Mouse (Mus musculus) c-Kit-positive CD71-negative TER-119-negative erythroid progenitor cells, embryonic 14.5 days (primary cell): ENCODE data around the gene Cep164.
A peak's percentile ranks its signal among the peaks of the same experiment; 100 is the strongest.

Experiments used
- DNase-seq: peaks from one replicate; pipeline ENCODE4 v3.0.0-alpha.2; 2013; ENCODE audit warnings: low read depth

The Cep164 gene

GRCm38 (mm10) chr9:45838434-45839138 is 10.1 kb upstream of the Cep164 start, which contains the start of gene Bace1:
TSS of gene Bace1 (plus strand) at chr9:45838580.
- no peak for DNase-seq

- no peak for DNase-seq
Observed at GRCm38 (mm10) chr9:45838069-45838433, 9.6 kb upstream of the Cep164 start.

DNA sequence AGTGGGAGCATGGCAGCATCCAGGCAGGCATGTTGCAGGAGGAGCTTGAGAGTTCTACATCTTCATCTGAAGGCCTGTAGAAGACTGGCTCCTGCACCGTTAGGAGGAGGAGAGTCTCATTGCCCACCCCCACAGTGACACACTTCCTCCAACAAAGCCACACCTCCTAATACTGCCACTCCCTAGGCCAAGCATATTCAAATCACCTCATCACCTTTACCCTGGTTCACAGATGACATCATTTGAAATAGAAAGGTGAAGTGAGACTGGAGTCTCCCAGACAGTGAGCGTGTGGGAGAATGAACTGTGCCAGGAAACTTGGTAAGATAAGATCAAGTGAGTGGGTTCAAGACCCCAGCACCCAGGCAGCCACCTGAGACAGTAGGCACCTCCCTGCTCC is 5.0 kb upstream of the Cep164 start:
- no peak for DNase-seq

DNA sequence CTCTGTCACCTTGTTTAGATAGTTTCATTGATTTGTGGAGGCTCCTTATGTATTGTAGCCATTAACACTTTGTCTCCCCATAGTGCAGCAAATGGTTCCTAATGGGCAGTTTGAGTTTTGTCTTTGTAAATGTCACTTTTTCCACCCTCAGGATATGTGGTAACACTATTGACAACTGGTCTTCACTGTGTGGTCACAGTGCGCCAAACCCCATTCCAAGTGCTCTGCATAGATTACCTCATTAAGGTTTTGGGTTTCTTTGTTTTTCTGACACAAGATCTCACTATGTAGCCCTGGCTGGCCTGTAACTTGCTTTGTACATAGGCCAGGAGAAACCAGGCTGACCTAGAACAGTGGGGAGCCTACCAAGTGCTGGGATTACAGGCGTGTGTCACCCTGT is 4.4 kb upstream of the Cep164 start:
- DNase-seq: no peak

DNA sequence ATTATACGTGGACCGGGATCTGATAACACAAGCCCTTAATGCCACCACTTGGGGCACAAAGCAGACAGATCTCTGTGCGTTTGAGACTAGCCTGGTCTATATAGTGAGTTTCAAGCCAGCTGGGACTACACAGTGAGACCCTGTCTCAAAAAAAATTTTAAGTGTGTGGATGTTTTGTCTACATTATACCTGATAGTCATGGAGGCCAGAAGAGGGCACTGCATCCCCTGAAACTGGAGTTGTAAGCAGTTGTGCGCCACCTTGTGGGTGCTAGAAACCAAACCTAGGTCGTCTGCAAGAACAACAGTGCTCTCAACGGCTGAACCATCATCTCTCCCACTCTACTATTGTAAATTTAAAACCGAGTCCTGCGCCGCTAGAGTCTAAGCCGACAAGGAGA is 616 bp upstream of the Cep164 start:
- peak; percentile 68 for DNase-seq

- DNase-seq: no peak
Observed at GRCm38 (mm10) chr9:45827663-45828290, 714 bp downstream of the Cep164 start.

GRCm38 (mm10) chr9:45818406-45819011 is 10.0 kb downstream of the Cep164 start:
- DNase-seq: no peak

DNA sequence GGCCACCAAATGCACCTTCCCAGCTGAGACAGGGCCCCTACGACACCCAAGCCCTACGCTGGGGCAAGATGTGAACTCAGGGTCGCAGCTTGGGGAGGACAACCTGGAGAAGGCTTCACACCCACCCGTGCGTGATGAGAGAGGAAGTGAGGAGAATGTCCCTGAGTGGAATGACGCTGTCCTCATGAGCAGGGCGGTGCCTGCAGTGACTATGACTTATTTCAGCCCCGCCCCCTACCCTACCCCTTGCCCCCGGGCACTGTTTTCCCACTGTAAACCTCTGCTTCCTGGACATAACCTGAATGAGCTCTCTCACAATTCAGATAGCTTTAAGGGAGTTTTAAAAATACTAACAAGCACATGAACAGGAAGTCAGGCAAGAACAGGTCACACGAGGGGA is 13.0 kb downstream of the Cep164 start:
- no peak for DNase-seq

DNA sequence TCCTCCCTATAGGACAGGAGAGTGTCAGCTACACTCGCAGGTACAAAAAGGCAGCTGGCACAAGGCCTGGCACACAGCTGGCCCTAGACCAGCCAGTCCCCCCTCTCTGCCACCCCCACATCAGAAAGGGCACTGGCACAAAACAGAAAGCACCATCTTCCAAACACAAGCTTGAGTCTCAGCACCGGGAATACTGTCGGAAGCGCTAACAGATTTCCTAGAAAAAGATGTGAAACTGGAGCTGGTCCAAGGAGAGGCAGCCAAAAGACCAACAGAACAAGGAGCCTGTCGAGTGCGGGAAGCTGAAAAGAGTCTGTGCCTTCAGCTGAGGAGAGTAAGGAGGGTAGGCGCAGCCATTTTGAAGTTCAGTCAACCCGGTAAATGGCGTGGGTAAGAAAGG is 13.4 kb downstream of the Cep164 start:
- DNase-seq: no peak

DNA sequence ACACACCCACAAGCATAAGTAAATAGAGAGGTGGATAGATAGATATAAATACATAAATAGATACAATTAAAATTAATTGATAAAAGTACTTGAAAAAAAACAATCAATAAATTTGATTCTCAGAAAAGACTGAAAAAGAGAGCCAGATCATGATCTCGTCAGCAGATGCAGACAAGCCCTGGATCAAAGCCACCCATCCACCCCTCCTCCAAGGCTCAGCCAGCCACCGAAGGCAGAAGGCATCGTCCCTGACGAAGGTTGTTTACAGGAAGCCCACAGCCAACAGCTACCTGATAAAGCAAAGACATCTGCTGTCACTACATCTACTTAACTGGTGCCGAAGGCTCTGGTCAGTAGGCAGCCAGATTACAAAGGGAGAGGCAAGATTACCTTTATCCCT is 16.5 kb downstream of the Cep164 start:
- no peak for DNase-seq

GRCm38 (mm10) chr9:45807761-45808160 is 20.7 kb downstream of the Cep164 start:
- no peak for DNase-seq

DNA sequence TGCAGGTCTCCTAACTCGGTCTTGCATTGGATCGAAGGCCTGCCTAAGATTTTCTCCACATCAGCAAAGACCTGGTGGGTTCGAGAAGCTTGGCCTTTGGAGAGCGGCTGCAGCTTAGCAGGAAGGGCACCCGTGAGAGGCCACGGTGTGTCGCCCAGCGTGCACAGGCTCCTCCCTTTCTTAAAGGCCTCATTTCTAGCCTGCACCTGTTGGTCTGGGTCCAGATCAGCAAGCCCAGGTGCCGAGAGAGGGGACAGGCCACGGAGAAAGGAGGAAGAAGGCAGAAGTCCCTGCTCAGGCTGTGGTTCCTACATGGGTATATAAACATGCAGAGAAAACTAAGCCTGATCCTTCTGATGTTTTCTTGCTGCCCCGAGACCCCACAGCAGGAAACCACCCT is 21.2 kb downstream of the Cep164 start:
- no peak for DNase-seq

- no peak for DNase-seq
Observed at GRCm38 (mm10) chr9:45806847-45807246, 21.6 kb downstream of the Cep164 start.

DNA sequence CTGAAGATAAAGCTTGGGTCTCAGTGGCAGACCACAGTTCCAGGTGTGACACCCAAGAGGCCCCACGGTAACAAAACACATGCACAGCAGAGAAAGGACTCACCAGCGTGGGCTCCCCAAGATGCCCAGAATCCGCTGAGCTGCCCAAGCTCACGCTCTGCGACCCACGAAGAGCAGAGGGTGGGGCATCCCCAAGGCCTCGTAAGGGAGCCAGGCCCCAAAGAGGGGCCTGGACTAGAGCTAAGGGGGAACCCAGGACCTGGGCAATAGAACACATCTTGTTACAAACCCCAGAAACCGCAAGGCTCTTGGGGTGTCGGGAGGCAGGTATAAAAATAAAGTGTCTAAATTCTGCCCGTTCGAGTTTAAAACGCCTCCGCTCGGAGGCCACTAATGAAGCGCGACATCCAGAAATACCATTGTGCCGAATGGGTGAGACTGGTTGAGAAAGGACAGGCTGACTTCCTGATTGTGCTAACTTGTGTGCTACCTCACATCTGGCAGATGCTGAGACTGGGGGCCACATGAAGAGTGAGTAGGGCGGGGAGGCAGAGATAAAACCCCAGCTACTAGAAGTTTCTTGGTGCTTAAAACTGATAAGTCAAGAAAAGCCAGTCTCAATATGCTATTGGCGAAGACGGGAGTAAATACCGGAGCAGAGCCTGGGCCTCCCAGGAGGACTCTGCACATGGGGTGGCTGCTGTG is 25.3 kb downstream of the Cep164 start:
- DNase-seq: no peak

DNA sequence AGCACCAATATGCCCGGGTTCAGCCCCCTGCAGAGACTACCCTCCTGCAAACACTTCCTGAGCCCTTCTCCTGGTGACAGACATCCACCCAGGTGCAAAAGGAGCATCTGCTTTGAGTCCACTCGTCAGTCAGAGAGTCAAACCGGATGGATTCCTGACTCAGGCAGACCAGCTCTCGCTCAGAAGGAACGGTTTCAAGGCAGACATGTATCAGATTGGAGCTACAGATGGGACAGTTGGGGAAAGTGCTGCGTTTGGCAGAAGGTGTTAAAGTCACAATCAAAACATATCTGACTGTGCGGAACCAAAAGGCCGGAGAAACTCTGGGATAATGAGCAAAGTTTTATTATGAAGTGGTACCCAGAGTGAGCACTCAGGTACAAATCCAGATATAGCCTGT is 29.1 kb downstream of the Cep164 start:
- no peak for DNase-seq

- DNase-seq: no peak
Observed at GRCm38 (mm10) chr9:45798467-45799164, 29.9 kb downstream of the Cep164 start.

DNA sequence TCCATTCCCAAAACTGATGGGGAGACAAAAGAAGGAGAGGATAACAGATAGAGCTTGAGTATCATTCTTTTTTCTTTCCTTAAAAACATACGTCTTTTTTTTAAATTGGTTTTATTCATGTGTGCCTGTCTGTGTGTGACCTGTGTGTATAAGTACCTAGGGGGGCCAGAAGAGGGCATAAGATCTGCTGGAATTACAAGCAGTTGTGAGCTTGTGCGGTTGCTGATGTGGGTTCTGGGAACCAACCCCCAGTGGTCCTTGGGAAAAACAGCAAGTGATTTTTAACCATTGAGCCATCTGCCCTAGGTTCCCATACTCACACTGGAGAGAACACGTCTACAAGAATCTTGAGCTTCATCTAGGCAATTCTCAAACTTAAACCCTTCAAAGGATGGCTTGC is 31.2 kb downstream of the Cep164 start:
- DNase-seq: no peak

GRCm38 (mm10) chr9:45795722-45796121 is 32.8 kb downstream of the Cep164 start:
- no peak for DNase-seq

- DNase-seq: no peak
Observed at GRCm38 (mm10) chr9:45793697-45794096, 34.8 kb downstream of the Cep164 start.

GRCm38 (mm10) chr9:45792235-45792634 is 36.3 kb downstream of the Cep164 start:
- no peak for DNase-seq

DNA sequence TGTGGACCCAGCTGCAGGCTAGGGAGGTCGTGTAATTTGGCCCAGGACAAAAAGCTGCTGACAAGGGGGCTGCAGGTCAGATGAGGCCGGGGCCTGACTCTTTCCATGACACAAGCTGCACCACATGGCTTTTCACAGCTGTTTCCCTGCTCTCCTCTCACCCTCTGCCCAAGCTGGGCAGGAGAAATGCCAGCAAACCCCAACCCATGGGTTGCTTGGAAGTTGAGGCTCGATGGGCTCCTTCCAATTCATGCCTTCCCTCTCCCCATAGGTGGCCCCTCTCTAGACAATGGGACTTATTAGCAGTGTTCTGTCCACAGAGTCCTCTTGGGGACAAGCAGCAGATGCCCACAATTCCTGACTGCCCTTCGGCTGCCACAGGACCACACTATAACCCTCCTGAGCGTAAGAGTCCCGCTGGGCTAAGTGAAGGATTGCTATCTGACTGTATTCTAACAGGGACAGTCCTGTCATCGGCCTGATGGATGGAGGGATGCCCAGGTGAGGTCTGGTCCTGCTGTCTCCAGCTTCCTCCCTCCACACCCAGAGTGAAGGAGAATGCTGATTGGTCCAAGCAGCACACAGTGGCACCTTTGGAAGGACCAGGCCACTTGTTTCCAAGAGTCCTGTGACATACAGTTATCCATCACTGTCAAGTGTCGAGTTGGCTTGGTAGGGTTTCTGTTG is 36.9 kb downstream of the Cep164 start:
- DNase-seq: no peak

GRCm38 (mm10) chr9:45788405-45788804 is 40.1 kb downstream of the Cep164 start:
- no peak for DNase-seq
